Mouse (Mus musculus): Measurements from ENCODE around the gene Smtnl2.
"Not testable (repeated sequence)": the region's sequence is repeated elsewhere in the genome, so short reads cannot be mapped to it uniquely, and the experiment has no call there.

Gene Smtnl2

GRCm38 (mm10) chr11:72411093-72411921 is at the start of gene Smtnl2:
Gene Smtnl2, minus strand, starts transcription at chr11:72411713.
- peak; percentile 15 to 20 for DNase-seq (ENCODE audit: low spot score in 2 of 2)

GRCm38 (mm10) chr11:72458502-72458901 is 47.0 kb upstream of the Smtnl2 start:
- DNase-seq (ENCODE audit: low spot score in 2 of 2): no peak

- no peak for DNase-seq (ENCODE audit: low spot score in 2 of 2)
Measured at GRCm38 (mm10) chr11:72457995-72458496, 46.5 kb upstream of the Smtnl2 start.

- DNase-seq (ENCODE audit: low spot score in 2 of 2): peak in 1 of 2 experiments; percentile 57
Measured at GRCm38 (mm10) chr11:72455694-72456093, 44.2 kb upstream of the Smtnl2 start.

GRCm38 (mm10) chr11:72453105-72453953 is 41.8 kb upstream of the Smtnl2 start:
- DNase-seq (ENCODE audit: low spot score in 2 of 2): no peak

GRCm38 (mm10) chr11:72452140-72452665 is 40.7 kb upstream of the Smtnl2 start:
- DNase-seq (ENCODE audit: low spot score in 2 of 2): no peak

- no peak for DNase-seq (ENCODE audit: low spot score in 2 of 2)
Measured at GRCm38 (mm10) chr11:72447475-72447874, 36.0 kb upstream of the Smtnl2 start.

- DNase-seq (ENCODE audit: low spot score in 2 of 2): peak; percentile 45 to 47
Measured at GRCm38 (mm10) chr11:72446311-72447105, 35.0 kb upstream of the Smtnl2 start.

GRCm38 (mm10) chr11:72440965-72441664 is 29.6 kb upstream of the Smtnl2 start, which contains the start of gene Mybbp1a:
Gene Mybbp1a, plus strand, starts transcription at chr11:72441355.
- peak; percentile 98 for DNase-seq (ENCODE audit: low spot score in 2 of 2)

GRCm38 (mm10) chr11:72440597-72440964 is 29.1 kb upstream of the Smtnl2 start:
- not testable (repeated sequence) for DNase-seq (ENCODE audit: low spot score in 2 of 2)

- no peak for DNase-seq (ENCODE audit: low spot score in 2 of 2)
Measured at GRCm38 (mm10) chr11:72438411-72438810, 26.9 kb upstream of the Smtnl2 start.

- DNase-seq (ENCODE audit: low spot score in 2 of 2): no peak
Measured at GRCm38 (mm10) chr11:72436756-72437650, 25.5 kb upstream of the Smtnl2 start.

GRCm38 (mm10) chr11:72436271-72436670 is 24.8 kb upstream of the Smtnl2 start:
- DNase-seq (ENCODE audit: low spot score in 2 of 2): peak in 1 of 2 experiments; percentile 42

- no peak for DNase-seq (ENCODE audit: low spot score in 2 of 2)
Measured at GRCm38 (mm10) chr11:72435694-72436045, 24.2 kb upstream of the Smtnl2 start.

GRCm38 (mm10) chr11:72434963-72435693 is 23.6 kb upstream of the Smtnl2 start, which contains the start of gene Ggt6:
Gene Ggt6, plus strand, starts transcription at chr11:72435526.
- no peak for DNase-seq (ENCODE audit: low spot score in 2 of 2)

GRCm38 (mm10) chr11:72430311-72431068 is 19.0 kb upstream of the Smtnl2 start:
- DNase-seq (ENCODE audit: low spot score in 2 of 2): not testable (repeated sequence)

GRCm38 (mm10) chr11:72429288-72429690 is 17.8 kb upstream of the Smtnl2 start:
- DNase-seq (ENCODE audit: low spot score in 2 of 2): peak; percentile 64 to 86

- peak; percentile 54 to 65 for DNase-seq (ENCODE audit: low spot score in 2 of 2)
Measured at GRCm38 (mm10) chr11:72428694-72429093, 17.2 kb upstream of the Smtnl2 start.
